20 mouse cellular contexts compared by ENCODE assay signal in genomic region chr10:23971256-23971655, GRCm38 (mm10). TPM values are rescaled to one million over a fixed set of nuclear protein-coding genes. Genes with fewer than 3 reads are reported as not detected.
"Had no signal": no experiment of that assay in that cellular context is flagged by ENCODE, and none has a peak within 500 bp of the region (broad histone marks: within the 10 kb centered on the region; RNA-seq: fewer than 3 reads in every experiment).

No protein-coding gene starts in this region.

- H3K4me3 ChIP-seq: lung, embryonic 15.5 days; midbrain, embryonic 13.5 days; midbrain, embryonic 15.5 days; neural tube, embryonic 12.5 days; stomach, embryonic 15.5 days had no signal

- H3K4me2 ChIP-seq: lung, embryonic 15.5 days; midbrain, embryonic 11.5 days; midbrain, embryonic 13.5 days; midbrain, embryonic 15.5 days; neural tube, embryonic 12.5 days; stomach, embryonic 15.5 days had no signal

- H3K9me3 ChIP-seq: lung, embryonic 15.5 days; midbrain, embryonic 13.5 days; midbrain, embryonic 15.5 days; neural tube, embryonic 12.5 days; stomach, embryonic 15.5 days had no signal

- ATAC-seq: lung, postnatal 0 days; midbrain, embryonic 13.5 days; midbrain, embryonic 15.5 days had no signal

- H3K27ac ChIP-seq: lung, embryonic 15.5 days; macrophage; midbrain, embryonic 13.5 days; midbrain, embryonic 15.5 days; neural tube, embryonic 12.5 days; stomach, embryonic 15.5 days; stomach, postnatal 0 days had no signal

- H3K36me3 ChIP-seq: lung, embryonic 15.5 days; midbrain, embryonic 13.5 days; midbrain, embryonic 15.5 days; neural tube, embryonic 12.5 days; stomach, embryonic 15.5 days had no signal

- H3K9ac ChIP-seq: lung, embryonic 15.5 days; midbrain, embryonic 13.5 days; midbrain, embryonic 15.5 days; neural tube, embryonic 12.5 days; stomach, embryonic 15.5 days had no signal

- DNase-seq: lung, adult 2 months; lung, postnatal 14 days; lung, postnatal 36 days; right cerebral cortex, postnatal 14 days; thymus, adult 2 months; thymus, postnatal 25 days had no signal

- H3K4me1 ChIP-seq: lung, embryonic 15.5 days; megakaryocyte, embryonic 14.5 days; midbrain, embryonic 13.5 days; midbrain, embryonic 15.5 days; neural tube, embryonic 12.5 days; stomach, embryonic 15.5 days had no signal

- H3K27me3 ChIP-seq: lung, embryonic 15.5 days; megakaryocyte, embryonic 14.5 days; midbrain, embryonic 13.5 days; midbrain, embryonic 15.5 days; neural tube, embryonic 12.5 days; stomach, embryonic 15.5 days had no signal

RNA-seq across cellular contexts. Expression of gene Taar5, which starts 0.8 kb away (rescaled TPM):
- polyA plus RNA-seq: lung, adult 2 months; lung, embryonic 15.5 days; lung, postnatal 0 days; macrophage; midbrain, embryonic 11.5 days; midbrain, embryonic 13.5 days; midbrain, embryonic 15.5 days; midbrain, postnatal 0 days; neural tube, embryonic 12.5 days; spleen, adult 2 months; stomach, embryonic 15.5 days; stomach, postnatal 0 days; testis, adult 2 months; thymus, adult 2 months had no signal

RNA-seq across cellular contexts. Expression of gene Taar4, which starts 11.0 kb away (rescaled TPM):
- polyA plus RNA-seq: lung, adult 2 months; lung, embryonic 15.5 days; lung, postnatal 0 days; macrophage; midbrain, embryonic 11.5 days; midbrain, embryonic 13.5 days; midbrain, embryonic 15.5 days; neural tube, embryonic 12.5 days; neural tube, embryonic 14.5 days; spleen, adult 2 months; stomach, embryonic 15.5 days; stomach, postnatal 0 days; testis, adult 2 months had no signal

RNA-seq across cellular contexts. Expression of gene Taar6, which starts 14.2 kb away (rescaled TPM):
- polyA plus RNA-seq: lung, adult 2 months; lung, embryonic 15.5 days; lung, postnatal 0 days; macrophage; midbrain, embryonic 11.5 days; midbrain, embryonic 13.5 days; midbrain, embryonic 15.5 days; midbrain, postnatal 0 days; neural tube, embryonic 12.5 days; neural tube, embryonic 14.5 days; spleen, adult 2 months; stomach, embryonic 15.5 days; stomach, postnatal 0 days; testis, adult 2 months; thymus, adult 2 months had no signal

RNA-seq across cellular contexts. Expression of gene Taar3, which starts 21.9 kb away (rescaled TPM):
- polyA plus RNA-seq: lung, adult 2 months; lung, embryonic 15.5 days; lung, postnatal 0 days; macrophage; midbrain, embryonic 11.5 days; midbrain, embryonic 13.5 days; midbrain, embryonic 15.5 days; midbrain, postnatal 0 days; neural tube, embryonic 12.5 days; neural tube, embryonic 14.5 days; spleen, adult 2 months; stomach, embryonic 15.5 days; stomach, postnatal 0 days; testis, adult 2 months; thymus, adult 2 months had no signal

RNA-seq across cellular contexts. Expression of gene Taar7a, which starts 22.0 kb away (rescaled TPM):
- polyA plus RNA-seq: lung, adult 2 months; lung, embryonic 15.5 days; lung, postnatal 0 days; macrophage; midbrain, embryonic 11.5 days; midbrain, embryonic 13.5 days; midbrain, embryonic 15.5 days; midbrain, postnatal 0 days; neural tube, embryonic 12.5 days; neural tube, embryonic 14.5 days; spleen, adult 2 months; stomach, embryonic 15.5 days; stomach, postnatal 0 days; testis, adult 2 months; thymus, adult 2 months had no signal
